Mouse (Mus musculus) gastrocnemius, adult 2 months (tissue): ENCODE data around the gene Hdac4. TPM values are rescaled to one million over a fixed set of nuclear protein-coding genes. Genes with fewer than 3 reads are reported as not detected.
A peak's percentile ranks its signal among the peaks of the same experiment; 100 is the strongest.

Source experiments
- DNase-seq: peaks from one replicate; pipeline ENCODE4 v3.0.0; 2022
- H3K27ac ChIP-seq: fragments of 200-600 bp; 2 replicates; pipeline ENCODE4 v1.8.1; 2022; ENCODE audit warnings: mild to moderate bottlenecking
- H3K4me3 ChIP-seq: fragments of 200-600 bp; 2 replicates; pipeline ENCODE4 v1.8.1; 2022; ENCODE audit warnings: mild to moderate bottlenecking, moderate library complexity
- CTCF ChIP-seq: fragments of 200-600 bp; IDR thresholded peaks from 2 replicates; pipeline ENCODE4 v1.8.1; 2022; ENCODE audit warnings: antibody characterized with exemption, mild to moderate bottlenecking, moderate library complexity
- intact Hi-C: fragments of 180-260 bp; cut with DNase I; formaldehyde crosslinking; loops from one replicate; pipeline ENCODE4 v1.15.1; 2025
- total RNA-seq, 2 experiments: library from RNA; stranded (reverse); gene quantifications; 2 replicates each; pipeline ENCODE4 v1.2.3; 2021

Hdac4 gene
- total RNA-seq, 2 experiments from 2014 or later: 41.8 to 66.3 TPM

GRCm38 (mm10) chr1:92045671-92046070 lies 149.8 kb downstream of the Hdac4 start:
- intact Hi-C loops: no loop called here
- TF ChIP-seq CTCF: no peak
- H3K27ac ChIP-seq: peak overlapping the region; percentile 70

GRCm38 (mm10) chr1:92044868-92045267 lies 150.6 kb downstream of the Hdac4 start:
- Histone ChIP-seq H3K27ac (peak overlapping the region; percentile 70), H3K4me3 (no peak overlapping the region)
- intact Hi-C loops: no loop called here
- TF ChIP-seq CTCF: 0 out of 2 replicates have a peak, but pooled peaks have one; percentile 4
- DNase-seq: no peak

More at GRCm38 (mm10) chr1:92045671-92046070, 149.8 kb downstream of the Hdac4 start:
- no peak overlapping the region for H3K4me3 ChIP-seq
- no peak for DNase-seq

GRCm38 (mm10) chr1:92043989-92044388 lies 151.5 kb downstream of the Hdac4 start:
- Histone ChIP-seq H3K4me3 (no peak overlapping the region), H3K27ac (peak overlapping the region; percentile 70)
- DNase-seq: peak; percentile 63
- no peak; the same call in 1 of the 2 replicates for TF ChIP-seq CTCF
- intact Hi-C loops: no loop called here

- no peak for TF ChIP-seq CTCF
- intact Hi-C loops: no loop called here
- DNase-seq: no peak
- Histone ChIP-seq H3K4me3 (no peak overlapping the region), H3K27ac (peak overlapping the region; percentile 24; the same call in 1 of the 2 replicates)
Observed at GRCm38 (mm10) chr1:92042126-92042525, 153.4 kb downstream of the Hdac4 start.

- no peak for TF ChIP-seq CTCF
- Histone ChIP-seq H3K4me3 (no peak overlapping the region), H3K27ac (no peak overlapping the region)
- DNase-seq: no peak
- intact Hi-C loops: no loop called here
Observed at GRCm38 (mm10) chr1:92041290-92041689, 154.2 kb downstream of the Hdac4 start.

GRCm38 (mm10) chr1:92038714-92039113 lies 156.8 kb downstream of the Hdac4 start:
- peak overlapping the region; percentile 20; the same call in 1 of the 2 replicates for H3K27ac ChIP-seq
- intact Hi-C loops: no loop called here
- no peak for TF ChIP-seq CTCF
- no peak overlapping the region for H3K4me3 ChIP-seq
- DNase-seq: no peak

GRCm38 (mm10) chr1:92037039-92037438 lies 158.5 kb downstream of the Hdac4 start:
- no peak for TF ChIP-seq CTCF
- Histone ChIP-seq H3K4me3 (no peak overlapping the region), H3K27ac (no peak overlapping the region)
- no peak for DNase-seq
- intact Hi-C loops: no loop called here

- no peak for TF ChIP-seq CTCF
- intact Hi-C loops: no loop called here
- Histone ChIP-seq H3K27ac (peak overlapping the region; percentile 54), H3K4me3 (no peak overlapping the region)
- DNase-seq: no peak
Observed at GRCm38 (mm10) chr1:92035770-92036169, 159.7 kb downstream of the Hdac4 start.

GRCm38 (mm10) chr1:92034247-92034646 lies 161.3 kb downstream of the Hdac4 start:
- no peak for DNase-seq
- H3K27ac ChIP-seq: peak overlapping the region; percentile 70
- no peak for TF ChIP-seq CTCF
- no peak overlapping the region for H3K4me3 ChIP-seq
- intact Hi-C loops: no loop called here

- no peak for TF ChIP-seq CTCF
- H3K4me3 ChIP-seq: no peak overlapping the region
- peak overlapping the region; percentile 70 for H3K27ac ChIP-seq
- intact Hi-C loops: no loop called here
- DNase-seq: peak; percentile 48
Observed at GRCm38 (mm10) chr1:92033463-92033862, 162.0 kb downstream of the Hdac4 start.

GRCm38 (mm10) chr1:92030541-92030940 lies 165.0 kb downstream of the Hdac4 start:
- intact Hi-C loops: no loop called here
- H3K27ac ChIP-seq: peak overlapping the region; percentile 50; the same call in 1 of the 2 replicates
- H3K4me3 ChIP-seq: no peak overlapping the region
- TF ChIP-seq CTCF: no peak
- DNase-seq: no peak

GRCm38 (mm10) chr1:92028158-92028557 lies 167.3 kb downstream of the Hdac4 start:
- Histone ChIP-seq H3K27ac (peak overlapping the region; percentile 85), H3K4me3 (peak overlapping the region; percentile 37; the same call in 1 of the 2 replicates)
- peak; percentile 90 for DNase-seq
- intact Hi-C loops: no loop called here
- no peak for TF ChIP-seq CTCF

GRCm38 (mm10) chr1:92026351-92026750 lies 169.1 kb downstream of the Hdac4 start:
- Histone ChIP-seq H3K27ac (peak overlapping the region; percentile 85), H3K4me3 (no peak overlapping the region)
- peak; percentile 77 for DNase-seq
- no peak for TF ChIP-seq CTCF
- intact Hi-C loops: no loop called here

- intact Hi-C loops: no loop called here
- DNase-seq: no peak
- Histone ChIP-seq H3K4me3 (no peak overlapping the region), H3K27ac (no peak overlapping the region)
- no peak for TF ChIP-seq CTCF
Observed at GRCm38 (mm10) chr1:92023906-92024305, 171.6 kb downstream of the Hdac4 start.
